Mouse (Mus musculus) cerebellum, adult 2 months (tissue): ENCODE measurements around the gene Ppargc1a.

Experiments
- CTCF ChIP-seq: fragments of 200-500 bp; IDR thresholded peaks from 2 replicates; pipeline ENCODE4 v1.5.1; 2011; ENCODE audit warnings: low read depth, mild to moderate bottlenecking, control low read depth, low read length, moderate library complexity, borderline replicate concordance; ENCODE audit not compliant: insufficient read depth
- POLR2A ChIP-seq: fragments of 200-500 bp; IDR thresholded peaks from 2 replicates; pipeline ENCODE4 v1.6.1; 2011; ENCODE audit warnings: low read length, control low read depth, borderline replicate concordance; ENCODE audit not compliant: insufficient read depth

GRCm38 (mm10) chr5:51528165-51528498 is 39.4 kb downstream of the Ppargc1a start:
- TF ChIP-seq CTCF, result no peak
- no peak for TF ChIP-seq POLR2A
